Mouse (Mus musculus): ENCODE measurements at regions not wholly inside any gene's neighbourhood (a gene's known extent, or its start where the extent isn't known, plus 50 kb on each side); places are given as distances from the start of the nearest gene placed in this dataset.

DNA sequence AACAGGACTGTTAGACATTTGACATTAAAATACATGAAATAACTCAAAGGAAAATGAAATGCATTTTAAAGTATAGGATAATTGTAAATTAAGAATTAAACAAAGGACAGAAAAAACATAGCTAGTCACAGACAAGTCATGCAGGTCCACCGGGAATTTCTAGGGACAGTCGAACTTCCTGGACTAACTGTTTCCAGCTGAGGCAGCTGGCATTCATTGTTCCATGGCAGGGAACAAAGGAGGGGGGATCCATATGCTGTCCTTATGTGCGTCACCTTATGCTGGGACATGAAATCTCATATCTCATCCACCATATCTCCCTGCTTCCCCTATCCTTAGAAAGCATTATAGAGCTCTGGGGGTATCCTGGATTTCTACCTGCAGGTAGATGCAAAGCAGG lies 59.7 kb downstream of the Dkk1 start:
- no peak for TF ChIP-seq MAX (IDR thresholded peaks at IDR 0.05; ENCODE audit: low read depth)
- no peak for TF ChIP-seq E2F4 (IDR thresholded peaks at IDR 0.05; ENCODE audit: insufficient read depth)
- TF ChIP-seq POLR2AphosphoS2 (IDR thresholded peaks at IDR 0.05; ENCODE audit: insufficient read length, low read depth) = no peak
- no peak for TF ChIP-seq USF1 (IDR thresholded peaks at IDR 0.05; ENCODE audit: low read depth)
- TF ChIP-seq POLR2A (IDR thresholded peaks at IDR 0.05; ENCODE audit: insufficient read length, low read depth) = no peak
- TF ChIP-seq TCF12 (IDR thresholded peaks at IDR 0.05; ENCODE audit: insufficient read depth, poor library complexity, severe bottlenecking) = no peak
- TF ChIP-seq CEBPB (IDR thresholded peaks at IDR 0.05; ENCODE audit: insufficient read depth, poor library complexity, severe bottlenecking) = no peak
- no peak for TF ChIP-seq MYOG (IDR thresholded peaks at IDR 0.05; ENCODE audit: control insufficient read depth in 1 of 3, insufficient read depth in 1 of 3, insufficient read length in 2 of 3, low read depth in 2 of 3)
- no peak for TF ChIP-seq SRF (IDR thresholded peaks at IDR 0.05; ENCODE audit: control insufficient read depth, insufficient read length, low read depth)
- no peak for TF ChIP-seq MYOD1 (IDR thresholded peaks at IDR 0.05; ENCODE audit: control insufficient read depth in 1 of 3, insufficient read length in 2 of 3, low read depth in 2 of 3)
- no peak for TF ChIP-seq REST (IDR thresholded peaks at IDR 0.05; ENCODE audit: insufficient read depth, insufficient read length)
- no peak for TF ChIP-seq TCF3 (IDR thresholded peaks at IDR 0.05; ENCODE audit: insufficient read length, low read depth)
